Mouse (Mus musculus) splenic B cell, adult 2 months (primary cell): Measurements from ENCODE around the gene Grb2.

Experiments used
- DNase-seq: peaks from one replicate; pipeline ENCODE4 v3.0.0-alpha.2; 2011; ENCODE audit warnings: low read depth, low spot score
- H3K27me3 ChIP-seq: 2 replicates; pipeline ENCODE4 v1.6.1; 2012; ENCODE audit warnings: mild to moderate bottlenecking, low read length, moderate library complexity, mixed read lengths; ENCODE audit not compliant: control insufficient read depth, poor library complexity, insufficient read depth, severe bottlenecking
- H3K36me3 ChIP-seq: 2 replicates; pipeline ENCODE4 v1.6.1; 2012; ENCODE audit warnings: mild to moderate bottlenecking, low read length, moderate library complexity, mixed read lengths; ENCODE audit not compliant: control insufficient read depth, poor library complexity, insufficient read depth, severe bottlenecking

Gene Grb2

GRCm38 (mm10) chr11:115612059-115612409, 96.4 kb downstream of the Grb2 start:
- peak; percentile 41 for DNase-seq
- H3K27me3 ChIP-seq, result no peaks in the 10 kb centered on the region
- peaks cover 9% of the 10 kb centered on the region for H3K36me3 ChIP-seq

- no peak for DNase-seq
- H3K36me3 ChIP-seq, result peaks cover 14% of the 10 kb centered on the region
Measured at GRCm38 (mm10) chr11:115611173-115611572, 97.2 kb downstream of the Grb2 start.

GRCm38 (mm10) chr11:115609576-115609975, 98.8 kb downstream of the Grb2 start:
- no peaks in the 10 kb centered on the region for H3K27me3 ChIP-seq
- H3K36me3 ChIP-seq, result peaks cover 13% of the 10 kb centered on the region
- DNase-seq, result no peak

More at GRCm38 (mm10) chr11:115611173-115611572, 97.2 kb downstream of the Grb2 start:
- H3K27me3 ChIP-seq, result no peaks in the 10 kb centered on the region

GRCm38 (mm10) chr11:115608421-115609399, 99.7 kb downstream of the Grb2 start:
- Histone ChIP-seq H3K27me3 (no peaks in the 10 kb centered on the region), H3K36me3 (peaks cover 13% of the 10 kb centered on the region)
- DNase-seq, result no peak

- DNase-seq, result no peak
- peaks cover 13% of the 10 kb centered on the region for H3K36me3 ChIP-seq
- no peaks in the 10 kb centered on the region for H3K27me3 ChIP-seq
Measured at GRCm38 (mm10) chr11:115606733-115607132, 101.7 kb downstream of the Grb2 start.

- Histone ChIP-seq H3K36me3 (peaks cover 12% of the 10 kb centered on the region), H3K27me3 (no peaks in the 10 kb centered on the region)
- peak; percentile 50 for DNase-seq
Measured at GRCm38 (mm10) chr11:115604304-115604696, 104.1 kb downstream of the Grb2 start.

GRCm38 (mm10) chr11:115603476-115604303, 104.7 kb downstream of the Grb2 start, which contains the start of the genes Mrps7 and Gga3:
Mrps7 (plus strand) TSS chr11:115603925.
Gga3 (minus strand) TSS chr11:115604051.
- Histone ChIP-seq H3K27me3 (no peaks in the 10 kb centered on the region), H3K36me3 (peaks cover 12% of the 10 kb centered on the region)
- DNase-seq, result peak; percentile 96

GRCm38 (mm10) chr11:115603128-115603475, 105.3 kb downstream of the Grb2 start:
- Histone ChIP-seq H3K36me3 (peaks cover 12% of the 10 kb centered on the region), H3K27me3 (no peaks in the 10 kb centered on the region)
- no peak for DNase-seq

GRCm38 (mm10) chr11:115601174-115601573, 107.2 kb downstream of the Grb2 start:
- Histone ChIP-seq H3K27me3 (no peaks in the 10 kb centered on the region), H3K36me3 (peaks cover 3% of the 10 kb centered on the region)
- peak; percentile 48 for DNase-seq

GRCm38 (mm10) chr11:115600743-115601142, 107.7 kb downstream of the Grb2 start:
- peak; percentile 58 for DNase-seq
- Histone ChIP-seq H3K27me3 (no peaks in the 10 kb centered on the region), H3K36me3 (peaks cover 1% of the 10 kb centered on the region)

- peaks cover 1% of the 10 kb centered on the region for H3K36me3 ChIP-seq
- H3K27me3 ChIP-seq, result no peaks in the 10 kb centered on the region
- no peak for DNase-seq
Measured at GRCm38 (mm10) chr11:115599722-115600121, 108.7 kb downstream of the Grb2 start.

- H3K27me3 ChIP-seq, result no peaks in the 10 kb centered on the region
- no peak for DNase-seq
- peaks cover 1% of the 10 kb centered on the region for H3K36me3 ChIP-seq
Measured at GRCm38 (mm10) chr11:115598309-115598708, 110.1 kb downstream of the Grb2 start.

GRCm38 (mm10) chr11:115595209-115595608, 113.2 kb downstream of the Grb2 start:
- no peak for DNase-seq
- no peaks in the 10 kb centered on the region for H3K27me3 ChIP-seq
- peaks cover 9% of the 10 kb centered on the region; the same call in 1 of the 2 replicates for H3K36me3 ChIP-seq
